Mouse (Mus musculus) cortical plate, adult 2 months (tissue): ENCODE results near the gene Srxn1. TPM values are rescaled to one million over a fixed set of nuclear protein-coding genes. Genes with fewer than 3 reads are reported as not detected.

Experiments used
- H3K27ac ChIP-seq: fragments of 200-500 bp; 2 replicates; pipeline ENCODE4 v1.5.1; 2012; ENCODE audit warnings: low read length, control low read depth, inconsistent platforms; ENCODE audit not compliant: insufficient read depth
- H3K4me1 ChIP-seq: fragments of 200-500 bp; 2 replicates; pipeline ENCODE4 v1.6.1; 2011; ENCODE audit warnings: low read length; ENCODE audit not compliant: control insufficient read depth, insufficient read depth
- H3K4me3 ChIP-seq: fragments of 200-500 bp; 2 replicates; pipeline ENCODE4 v1.5.1; 2011; ENCODE audit warnings: mild to moderate bottlenecking, low read length, control low read depth; ENCODE audit not compliant: insufficient read depth
- CTCF ChIP-seq: fragments of 200-500 bp; IDR thresholded peaks from 2 replicates; pipeline ENCODE4 v1.5.1; 2011; ENCODE audit warnings: mild to moderate bottlenecking, control low read depth, low read length; ENCODE audit not compliant: insufficient read depth; ENCODE audit errors: extremely low read depth
- POLR2A ChIP-seq: fragments of 200-500 bp; IDR thresholded peaks from 2 replicates; pipeline ENCODE4 v1.6.1; 2011; ENCODE audit warnings: mild to moderate bottlenecking, low read length, control low read depth; ENCODE audit not compliant: insufficient read depth; ENCODE audit errors: extremely low read depth
- polyA plus RNA-seq: library from polyadenylated mRNA; depleted of rRNA; stranded (reverse); fragments of >200 nt; gene quantifications from 2 replicates; pipeline ENCODE4 v1.2.3, GENCODE M21; 2012

The Srxn1 gene
- polyA plus RNA-seq, 1 experiment: 94.9 TPM

DNA sequence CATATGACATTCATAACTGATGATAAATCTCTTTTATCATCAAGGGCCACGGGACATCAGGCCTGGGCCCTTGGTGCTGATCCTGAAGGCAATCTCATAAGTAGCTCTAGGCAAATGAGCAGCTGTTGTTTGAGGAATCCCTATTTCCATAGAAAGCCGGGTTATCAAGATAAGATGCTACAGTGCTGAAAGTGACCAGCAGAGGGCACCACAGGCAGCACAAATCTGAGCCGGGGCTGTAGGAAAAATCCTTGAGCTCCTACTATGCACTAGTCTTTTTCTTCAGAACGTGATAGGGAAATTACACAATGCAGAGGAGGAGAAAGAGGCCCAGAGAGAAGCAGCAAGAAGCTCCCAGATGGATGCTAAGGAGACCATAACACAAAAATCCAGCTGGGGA lies 16.2 kb upstream of the Srxn1 start:
- H3K4me1 ChIP-seq: peaks cover 7% of the 10 kb centered on the region; the same call in 1 of the 2 replicates
- TF ChIP-seq POLR2A: no peak
- peak; percentile 69 for TF ChIP-seq CTCF

DNA sequence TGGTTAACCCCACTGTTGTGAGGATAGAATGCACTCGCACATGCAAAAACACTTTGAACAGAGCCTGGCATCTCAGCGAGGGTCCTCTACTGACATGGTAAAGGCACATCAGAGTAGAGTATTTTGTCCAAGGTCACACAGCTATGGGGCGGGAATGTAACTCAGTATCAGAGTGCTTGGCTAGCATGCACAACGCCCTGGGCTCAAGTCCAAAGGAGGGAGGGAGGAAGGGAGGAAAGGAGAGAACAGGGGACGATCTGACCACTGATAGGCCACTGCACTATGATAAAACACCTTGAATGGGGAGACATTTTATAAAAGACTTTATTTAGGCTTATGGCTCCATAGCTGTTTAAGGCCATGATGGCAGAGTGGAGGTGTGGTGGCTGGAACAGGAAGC lies 15.7 kb upstream of the Srxn1 start:
- peaks cover 7% of the 10 kb centered on the region; the same call in 1 of the 2 replicates for H3K4me1 ChIP-seq
- H3K27ac ChIP-seq: no peak overlapping the region
- no peak for TF ChIP-seq CTCF
- no peak for TF ChIP-seq POLR2A

More for the DNA sequence above, 16.2 kb upstream of the Srxn1 start:
- no peak overlapping the region for H3K4me3 ChIP-seq
- H3K27ac ChIP-seq: no peak overlapping the region

DNA sequence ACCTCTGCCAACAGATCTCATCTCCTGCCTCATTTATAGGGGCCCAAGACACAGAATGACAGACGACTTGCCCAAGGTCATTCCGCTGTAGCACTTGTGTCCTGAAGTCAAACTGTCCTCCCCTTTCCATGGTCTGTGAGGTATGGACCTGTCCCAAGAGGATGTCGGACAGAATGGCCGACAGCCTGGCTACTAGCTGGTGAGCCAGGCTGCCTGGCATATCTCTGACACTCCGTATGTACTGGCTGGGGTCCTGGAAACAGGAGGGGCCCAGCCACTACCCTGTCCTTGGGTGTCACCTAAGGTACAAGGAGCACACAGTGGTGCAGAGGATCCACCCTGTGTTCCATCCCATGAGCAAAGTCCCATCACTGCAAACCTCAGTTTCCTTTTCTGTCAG lies 14.8 kb upstream of the Srxn1 start:
- no peak overlapping the region for H3K4me3 ChIP-seq
- TF ChIP-seq POLR2A: no peak
- no peak for TF ChIP-seq CTCF
- peaks cover 7% of the 10 kb centered on the region; the same call in 1 of the 2 replicates for H3K4me1 ChIP-seq
- H3K27ac ChIP-seq: no peak overlapping the region

More for the DNA sequence above, 15.7 kb upstream of the Srxn1 start:
- no peak overlapping the region for H3K4me3 ChIP-seq

DNA sequence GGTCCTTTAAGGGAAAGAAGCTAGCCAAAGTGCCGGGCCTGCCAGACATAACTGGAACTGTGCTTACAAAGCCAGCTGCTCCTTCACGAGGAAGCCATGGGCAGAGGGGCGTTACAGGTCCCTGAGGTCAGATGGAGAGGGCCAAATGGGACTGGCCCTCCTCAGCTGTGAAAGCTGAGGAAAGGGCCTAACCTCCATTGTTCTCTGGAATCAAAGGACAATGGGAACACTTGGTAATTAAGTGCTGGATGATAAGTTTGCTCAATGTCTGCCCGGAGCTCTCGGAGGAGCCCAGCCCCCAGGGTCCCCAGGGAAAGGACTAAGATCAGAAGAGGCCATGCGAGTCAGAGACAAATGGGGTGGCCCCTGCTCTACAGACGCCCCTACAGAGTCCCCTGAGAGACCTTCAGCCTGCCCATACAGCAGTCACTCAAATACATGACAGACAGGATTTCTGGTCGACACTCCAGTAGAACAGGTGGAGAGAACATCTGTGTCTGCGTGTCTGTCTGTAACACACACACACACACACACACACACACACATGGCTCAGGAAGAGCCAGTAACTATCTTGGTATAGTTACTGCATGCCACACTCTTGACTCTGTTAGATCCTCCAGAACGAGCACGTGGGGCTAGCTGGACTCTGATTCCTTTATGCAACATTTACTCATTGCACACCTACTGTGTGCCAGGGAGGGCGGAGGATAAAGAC lies 13.8 kb upstream of the Srxn1 start:
- peaks cover 7% of the 10 kb centered on the region; the same call in 1 of the 2 replicates for H3K4me1 ChIP-seq
- no peak overlapping the region for H3K27ac ChIP-seq
- H3K4me3 ChIP-seq: no peak overlapping the region
- TF ChIP-seq CTCF (no peak), POLR2A (no peak)

DNA sequence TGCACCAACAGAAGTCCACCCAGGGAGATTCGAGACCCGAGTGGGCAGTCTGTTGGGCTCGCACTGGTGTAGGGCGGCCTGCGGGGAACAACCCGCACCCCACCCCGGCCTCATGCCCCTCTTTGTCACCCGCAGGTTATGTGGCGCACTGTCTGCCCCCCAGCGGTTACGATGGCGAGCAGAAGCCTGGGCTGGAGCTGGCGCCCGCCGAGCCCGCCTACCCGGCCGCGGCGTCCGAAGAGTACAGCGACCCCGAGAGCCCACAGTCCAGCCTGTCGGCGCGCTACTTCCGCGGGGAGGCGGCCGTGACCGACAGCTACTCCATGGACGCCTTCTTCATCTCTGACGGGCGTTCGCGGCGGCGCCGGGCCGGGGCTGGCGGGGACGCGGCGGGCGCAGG lies 12.4 kb upstream of the Srxn1 start:
- H3K4me3 ChIP-seq: peak overlapping the region; percentile 21
- H3K4me1 ChIP-seq: 0 out of 2 replicates have a peak, but pooled peaks cover 1% of the 10 kb centered on the region
- no peak overlapping the region for H3K27ac ChIP-seq
- TF ChIP-seq POLR2A (no peak), CTCF (no peak)

DNA sequence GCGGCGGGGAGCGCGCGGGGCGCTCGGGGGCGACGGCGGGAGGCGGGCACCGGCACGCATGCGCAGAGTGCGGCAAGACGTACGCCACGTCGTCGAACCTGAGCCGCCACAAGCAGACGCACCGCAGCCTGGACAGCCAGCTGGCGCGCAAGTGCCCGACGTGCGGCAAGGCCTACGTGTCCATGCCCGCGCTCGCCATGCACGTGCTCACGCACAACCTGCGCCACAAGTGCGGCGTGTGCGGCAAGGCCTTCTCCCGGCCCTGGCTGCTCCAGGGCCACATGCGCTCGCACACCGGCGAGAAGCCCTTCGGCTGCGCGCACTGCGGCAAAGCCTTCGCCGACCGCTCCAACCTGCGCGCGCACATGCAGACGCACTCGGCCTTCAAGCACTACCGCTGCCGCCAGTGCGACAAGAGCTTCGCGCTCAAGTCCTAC lies 11.9 kb upstream of the Srxn1 start:
- Histone ChIP-seq H3K4me3 (peak overlapping the region; percentile 21; the same call in 1 of the 2 replicates), H3K27ac (no peak overlapping the region), H3K4me1 (no peaks in the 10 kb centered on the region)
- TF ChIP-seq POLR2A: peak; percentile 38; the same call in 1 of the 2 replicates
- TF ChIP-seq CTCF: no peak

DNA sequence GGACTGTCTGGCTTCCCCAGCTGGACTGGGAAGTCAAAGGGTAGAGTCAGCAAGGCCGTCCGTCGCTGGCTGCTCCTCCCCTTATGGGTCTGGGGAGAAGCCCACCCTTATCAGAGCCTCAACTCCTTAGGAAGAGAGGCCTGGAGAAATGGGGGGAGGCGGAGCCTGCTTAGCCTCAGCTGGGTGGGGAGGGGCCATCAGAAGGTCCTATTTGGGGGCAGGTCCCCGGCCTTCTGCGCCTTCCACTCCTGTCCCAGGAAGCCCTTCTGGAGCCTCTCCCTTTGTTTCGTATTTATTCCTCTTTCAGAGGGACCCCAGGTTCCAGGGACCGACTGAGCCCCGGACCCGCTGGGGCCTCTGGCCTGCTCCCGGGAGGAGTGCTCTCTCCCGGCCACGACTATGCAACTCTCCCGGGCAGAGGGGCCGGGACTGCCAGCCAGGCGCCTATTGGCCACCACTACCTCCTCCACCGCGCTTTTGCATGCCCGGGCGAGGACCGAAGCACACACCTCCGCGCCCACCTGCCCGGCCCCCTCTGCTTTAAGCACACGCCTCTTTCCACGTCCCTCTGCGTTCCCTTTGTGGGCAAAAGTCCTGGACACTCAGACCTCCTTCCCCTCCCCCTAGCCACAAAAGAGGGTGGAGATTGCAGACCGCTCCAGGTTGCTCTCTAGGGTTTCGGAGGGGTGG lies 10.3 kb upstream of the Srxn1 start:
- Histone ChIP-seq H3K27ac (no peak overlapping the region), H3K4me1 (no peaks in the 10 kb centered on the region), H3K4me3 (no peak overlapping the region)
- TF ChIP-seq POLR2A (no peak), CTCF (no peak)

DNA sequence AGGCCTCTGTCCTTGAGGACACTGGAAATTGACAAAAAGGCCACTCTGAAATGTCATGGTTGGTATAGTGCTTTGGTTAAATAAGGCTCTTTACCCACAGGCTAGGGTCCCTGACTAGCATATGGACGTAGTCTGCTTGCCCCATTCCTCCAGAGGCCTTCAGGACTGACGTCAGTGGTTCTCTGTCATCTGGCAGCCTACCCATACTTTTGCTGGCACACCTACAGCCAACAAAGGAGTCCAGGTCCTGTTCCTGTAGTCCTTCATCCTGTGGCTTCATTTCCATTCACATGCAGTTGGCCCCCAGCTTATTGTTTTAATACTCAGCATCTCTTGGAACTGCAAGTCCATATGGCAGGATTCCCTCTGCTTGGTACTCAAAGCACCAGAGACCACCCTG lies 8.4 kb upstream of the Srxn1 start:
- no peak overlapping the region for H3K27ac ChIP-seq
- peaks cover 2% of the 10 kb centered on the region; the same call in 1 of the 2 replicates for H3K4me1 ChIP-seq
- H3K4me3 ChIP-seq: no peak overlapping the region
- no peak for TF ChIP-seq CTCF
- TF ChIP-seq POLR2A: no peak

DNA sequence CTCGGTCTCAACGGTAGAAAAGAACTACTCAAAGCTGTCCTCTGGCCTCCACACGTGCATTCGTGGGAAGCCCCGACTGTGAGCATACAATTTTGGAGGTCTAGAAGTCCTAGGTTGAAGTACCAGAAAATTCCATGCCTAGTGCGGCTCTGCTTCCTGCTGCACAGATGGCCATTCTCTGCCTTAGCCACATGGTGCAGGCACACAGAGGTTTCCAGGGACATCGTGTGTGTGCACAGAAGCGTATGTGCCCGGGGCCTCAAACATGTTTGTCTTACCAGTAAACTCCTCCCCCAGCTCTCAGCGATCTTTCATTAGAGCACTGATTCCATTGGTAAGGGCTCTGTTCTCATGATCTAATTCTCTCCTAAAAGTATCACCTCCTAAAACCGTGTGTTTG lies 7.4 kb upstream of the Srxn1 start:
- no peak for TF ChIP-seq CTCF
- H3K4me1 ChIP-seq: peaks cover 9% of the 10 kb centered on the region; the same call in 1 of the 2 replicates
- H3K27ac ChIP-seq: no peak overlapping the region
- no peak overlapping the region for H3K4me3 ChIP-seq

DNA sequence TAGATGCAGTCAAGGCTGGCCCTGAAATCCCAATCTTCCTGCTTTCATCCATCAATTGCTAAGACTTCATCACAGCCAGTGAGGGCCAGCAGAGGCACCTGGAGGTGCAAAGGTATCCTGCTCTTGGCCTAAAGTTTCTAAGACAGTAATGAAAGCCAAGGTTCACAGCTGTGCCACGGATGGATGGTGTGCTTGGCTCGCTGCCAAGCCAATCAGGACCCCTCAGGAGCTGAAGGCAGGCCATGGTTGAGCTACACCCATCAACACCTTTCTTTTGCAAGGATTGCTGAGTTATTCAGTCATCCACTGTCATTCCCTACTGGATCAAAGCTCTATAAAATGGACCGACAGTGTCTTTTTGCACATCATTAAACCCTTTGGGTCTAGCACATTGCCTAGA lies 5.8 kb upstream of the Srxn1 start:
- no peak for TF ChIP-seq CTCF
- TF ChIP-seq POLR2A: no peak
- Histone ChIP-seq H3K27ac (no peak overlapping the region), H3K4me3 (no peak overlapping the region), H3K4me1 (peaks cover 9% of the 10 kb centered on the region; the same call in 1 of the 2 replicates)
